Mouse (Mus musculus): ENCODE measurements around the gene Rin2. TPM values are rescaled to one million over a fixed set of nuclear protein-coding genes. Genes with fewer than 3 reads are reported as not detected.

Rin2 gene
- polyA plus RNA-seq, 1 experiment from 2014 or later: 16.0 TPM

GRCm38 (mm10) chr2:145752572-145752971 is 77.6 kb downstream of the Rin2 start:
- no peaks in the 10 kb centered on the region for H3K9me3 ChIP-seq
- H3K4me1 ChIP-seq (replicated peaks): peaks cover 11% of the 10 kb centered on the region
- H3K27me3 ChIP-seq (ENCODE audit: insufficient read depth, poor library complexity, severe bottlenecking): peaks cover 4% of the 10 kb centered on the region; the same call in 1 of the 2 replicates
- 85% methylated on average over 6 of the region's 6 CpGs for WGBS
- DNase-seq (ENCODE audit: low spot score): no peak
- no peak overlapping the region for H3K4me3 ChIP-seq
- H3K27ac ChIP-seq: no peak overlapping the region
- H3K36me3 ChIP-seq: no peaks in the 10 kb centered on the region

GRCm38 (mm10) chr2:145753973-145754372 is 79.0 kb downstream of the Rin2 start:
- DNase-seq (ENCODE audit: low spot score): no peak
- Histone ChIP-seq H3K36me3 (no peaks in the 10 kb centered on the region), H3K27me3 (ENCODE audit: insufficient read depth, poor library complexity, severe bottlenecking) (peaks cover 2% of the 10 kb centered on the region; the same call in 1 of the 2 replicates), H3K27ac (no peak overlapping the region), H3K9me3 (no peaks in the 10 kb centered on the region), H3K4me1 (replicated peaks) (peaks cover 11% of the 10 kb centered on the region), H3K4me3 (no peak overlapping the region)
- WGBS: 89% methylated on average over 7 of the region's 7 CpGs

GRCm38 (mm10) chr2:145755864-145756822 is 81.1 kb downstream of the Rin2 start:
- H3K27ac ChIP-seq: no peak overlapping the region
- no peaks in the 10 kb centered on the region for H3K36me3 ChIP-seq
- 81% methylated on average over 12 of the region's 12 CpGs for whole genome bisulfite sequencing
- DNase-seq (ENCODE audit: low spot score): no peak
- no peaks in the 10 kb centered on the region for H3K27me3 ChIP-seq (ENCODE audit: insufficient read depth, poor library complexity, severe bottlenecking)
- H3K9me3 ChIP-seq: no peaks in the 10 kb centered on the region
- H3K4me3 ChIP-seq: no peak overlapping the region
- H3K4me1 ChIP-seq (replicated peaks): peaks cover 8% of the 10 kb centered on the region; the same call in 1 of the 2 replicates

- DNase-seq (ENCODE audit: low spot score): no peak
- no peaks in the 10 kb centered on the region for H3K9me3 ChIP-seq
- no peak overlapping the region for H3K4me3 ChIP-seq
- peaks cover 8% of the 10 kb centered on the region; the same call in 1 of the 2 replicates for H3K4me1 ChIP-seq (replicated peaks)
- 70% methylated on average over 3 of the region's 3 CpGs for WGBS
- no peaks in the 10 kb centered on the region for H3K27me3 ChIP-seq (ENCODE audit: insufficient read depth, poor library complexity, severe bottlenecking)
- H3K36me3 ChIP-seq: no peaks in the 10 kb centered on the region
- H3K27ac ChIP-seq: no peak overlapping the region
These were observed 85.1 kb downstream of the Rin2 start for GRCm38 (mm10) chr2:145760121-145760520.

- H3K27ac ChIP-seq: no peak overlapping the region
- no peaks in the 10 kb centered on the region for H3K9me3 ChIP-seq
- no peaks in the 10 kb centered on the region for H3K27me3 ChIP-seq (ENCODE audit: insufficient read depth, poor library complexity, severe bottlenecking)
These were observed 86.4 kb downstream of the Rin2 start for GRCm38 (mm10) chr2:145761436-145761835.

GRCm38 (mm10) chr2:145769964-145770363 is 94.9 kb downstream of the Rin2 start:
- Histone ChIP-seq H3K4me3 (no peak overlapping the region), H3K4me1 (replicated peaks) (peaks cover 20% of the 10 kb centered on the region), H3K36me3 (no peaks in the 10 kb centered on the region), H3K27me3 (ENCODE audit: insufficient read depth, poor library complexity, severe bottlenecking) (0 out of 2 replicates have a peak, but pooled peaks cover 4% of the 10 kb centered on the region), H3K9me3 (no peaks in the 10 kb centered on the region), H3K27ac (peak overlapping the region; percentile 35; the same call in 1 of the 2 replicates)
- DNase-seq (ENCODE audit: low spot score): peak; percentile 27
- 33% methylated on average over 10 of the region's 10 CpGs for WGBS

More at GRCm38 (mm10) chr2:145761436-145761835, 86.4 kb downstream of the Rin2 start:
- DNase-seq (ENCODE audit: low spot score): no peak
- H3K36me3 ChIP-seq: no peaks in the 10 kb centered on the region
- no peak overlapping the region for H3K4me3 ChIP-seq
- peaks cover 8% of the 10 kb centered on the region; the same call in 1 of the 2 replicates for H3K4me1 ChIP-seq (replicated peaks)

- H3K27me3 ChIP-seq (ENCODE audit: insufficient read depth, poor library complexity, severe bottlenecking): 0 out of 2 replicates have a peak, but pooled peaks cover 4% of the 10 kb centered on the region
- 80% methylated on average over 7 of the region's 7 CpGs for WGBS
These were observed 95.9 kb downstream of the Rin2 start for GRCm38 (mm10) chr2:145770730-145771536.

GRCm38 (mm10) chr2:145783247-145783646 is 108.2 kb downstream of the Rin2 start:
- no peak overlapping the region; the same call in 1 of the 2 replicates for H3K27ac ChIP-seq
- WGBS: 84% methylated on average over 6 of the region's 6 CpGs
- no peaks in the 10 kb centered on the region for H3K9me3 ChIP-seq
- peaks cover 34% of the 10 kb centered on the region for H3K4me1 ChIP-seq (replicated peaks)
- H3K36me3 ChIP-seq: no peaks in the 10 kb centered on the region
- no peak overlapping the region for H3K4me3 ChIP-seq
- no peak for DNase-seq (ENCODE audit: low spot score)
- H3K27me3 ChIP-seq (ENCODE audit: insufficient read depth, poor library complexity, severe bottlenecking): 0 out of 2 replicates have a peak, but pooled peaks cover 2% of the 10 kb centered on the region

More at GRCm38 (mm10) chr2:145770730-145771536, 95.9 kb downstream of the Rin2 start:
- Histone ChIP-seq H3K27ac (no peak overlapping the region), H3K4me3 (no peak overlapping the region), H3K9me3 (no peaks in the 10 kb centered on the region), H3K4me1 (replicated peaks) (peaks cover 20% of the 10 kb centered on the region), H3K36me3 (no peaks in the 10 kb centered on the region)
- no peak for DNase-seq (ENCODE audit: low spot score)

- Histone ChIP-seq H3K4me3 (no peak overlapping the region), H3K27ac (no peak overlapping the region), H3K36me3 (no peaks in the 10 kb centered on the region), H3K9me3 (no peaks in the 10 kb centered on the region), H3K27me3 (ENCODE audit: insufficient read depth, poor library complexity, severe bottlenecking) (0 out of 2 replicates have a peak, but pooled peaks cover 2% of the 10 kb centered on the region), H3K4me1 (replicated peaks) (peaks cover 34% of the 10 kb centered on the region)
- 72% methylated on average over 13 of the region's 13 CpGs for WGBS
- DNase-seq (ENCODE audit: low spot score): no peak
These were observed 109.4 kb downstream of the Rin2 start for GRCm38 (mm10) chr2:145784246-145784935.

GRCm38 (mm10) chr2:145784964-145785363 is 109.9 kb downstream of the Rin2 start:
- no peak for DNase-seq (ENCODE audit: low spot score)
- Histone ChIP-seq H3K27me3 (ENCODE audit: insufficient read depth, poor library complexity, severe bottlenecking) (0 out of 2 replicates have a peak, but pooled peaks cover 2% of the 10 kb centered on the region), H3K4me1 (replicated peaks) (peaks cover 34% of the 10 kb centered on the region), H3K9me3 (no peaks in the 10 kb centered on the region), H3K4me3 (no peak overlapping the region), H3K36me3 (no peaks in the 10 kb centered on the region), H3K27ac (peak overlapping the region; percentile 84; the same call in 1 of the 2 replicates)
- 82% methylated on average over 1 of the region's 1 CpGs for WGBS

- no peaks in the 10 kb centered on the region for H3K36me3 ChIP-seq
- peaks cover 34% of the 10 kb centered on the region for H3K4me1 ChIP-seq (replicated peaks)
- WGBS: under 1% methylated on average over 18 of the region's 18 CpGs
- DNase-seq (ENCODE audit: low spot score): peak; percentile 54
- peak overlapping the region; percentile 84 for H3K27ac ChIP-seq
- H3K27me3 ChIP-seq (ENCODE audit: insufficient read depth, poor library complexity, severe bottlenecking): 0 out of 2 replicates have a peak, but pooled peaks cover 2% of the 10 kb centered on the region
- peak overlapping the region; percentile 50 for H3K4me3 ChIP-seq
- H3K9me3 ChIP-seq: no peaks in the 10 kb centered on the region
These were observed 111.0 kb downstream of the Rin2 start for GRCm38 (mm10) chr2:145785758-145786617.
